Mouse (Mus musculus) embryonic fibroblast, embryonic 13.5 days (primary cell): ENCODE data around the gene Clp1. TPM values are rescaled to one million over a fixed set of nuclear protein-coding genes. Genes with fewer than 3 reads are reported as not detected.

Experiments
- H3K27ac ChIP-seq: 2 replicates; pipeline ENCODE4 v1.5.1; 2012; ENCODE audit warnings: low read length, control low read depth, inconsistent platforms; ENCODE audit not compliant: insufficient read depth
- H3K4me1 ChIP-seq: 2 replicates; pipeline ENCODE4 v1.6.1; 2011; ENCODE audit warnings: low read length; ENCODE audit not compliant: control insufficient read depth, insufficient read depth
- H3K4me3 ChIP-seq: 2 replicates; pipeline ENCODE4 v1.5.1; 2011; ENCODE audit warnings: mild to moderate bottlenecking, control low read depth, low read length; ENCODE audit not compliant: insufficient read depth
- CTCF ChIP-seq: IDR thresholded peaks from 2 replicates; pipeline ENCODE4 v1.5.1; 2011; ENCODE audit warnings: mild to moderate bottlenecking, control low read depth, low read length, moderate library complexity, borderline replicate concordance; ENCODE audit not compliant: insufficient read depth
- POLR2A ChIP-seq: IDR thresholded peaks from 2 replicates; pipeline ENCODE4 v1.6.1; 2011; ENCODE audit warnings: low read depth, mild to moderate bottlenecking, control low read depth, low read length, moderate library complexity
- polyA plus RNA-seq: library from polyadenylated mRNA; stranded (reverse); fragments of >200 nt; gene quantifications from 2 replicates; pipeline ENCODE4 v1.2.4, GENCODE M21; 2011; ENCODE audit warnings: low read depth; ENCODE audit not compliant: missing spikeins, insufficient read length

The Clp1 gene
- polyA plus RNA-seq, 1 experiment, result 10.4 TPM

DNA sequence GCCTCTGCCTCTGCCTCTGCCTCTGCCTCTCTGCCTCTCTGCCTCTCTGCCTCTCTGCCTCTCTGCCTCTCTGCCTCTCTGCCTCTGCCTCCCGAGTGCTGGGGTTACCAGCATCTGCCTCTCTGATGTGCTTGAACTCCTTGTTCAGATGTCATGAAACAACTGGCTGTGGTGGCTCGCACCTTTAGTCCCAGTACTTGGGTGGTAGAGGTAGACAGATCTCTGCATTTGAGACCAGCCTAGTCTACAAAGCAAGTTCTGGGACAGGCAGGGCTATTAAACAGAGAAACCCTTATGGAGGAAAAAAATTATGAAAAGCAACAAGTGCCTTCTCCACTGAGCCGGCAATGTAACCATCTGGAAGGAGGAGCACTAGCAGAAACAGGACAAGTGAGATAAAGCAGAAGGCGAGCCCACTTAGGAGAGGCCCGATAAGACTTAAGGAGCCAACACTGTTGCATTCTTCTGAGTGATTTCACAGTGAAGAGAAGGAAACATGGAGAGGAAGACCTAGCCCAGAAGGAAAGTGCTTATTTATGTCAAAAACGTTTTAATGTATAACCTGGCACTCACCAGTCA lies 44.5 kb downstream of the Clp1 start:
- Histone ChIP-seq H3K27ac (no peak overlapping the region), H3K4me3 (no peak overlapping the region), H3K4me1 (no peaks in the 10 kb centered on the region)
- TF ChIP-seq CTCF (no peak), POLR2A (no peak)

DNA sequence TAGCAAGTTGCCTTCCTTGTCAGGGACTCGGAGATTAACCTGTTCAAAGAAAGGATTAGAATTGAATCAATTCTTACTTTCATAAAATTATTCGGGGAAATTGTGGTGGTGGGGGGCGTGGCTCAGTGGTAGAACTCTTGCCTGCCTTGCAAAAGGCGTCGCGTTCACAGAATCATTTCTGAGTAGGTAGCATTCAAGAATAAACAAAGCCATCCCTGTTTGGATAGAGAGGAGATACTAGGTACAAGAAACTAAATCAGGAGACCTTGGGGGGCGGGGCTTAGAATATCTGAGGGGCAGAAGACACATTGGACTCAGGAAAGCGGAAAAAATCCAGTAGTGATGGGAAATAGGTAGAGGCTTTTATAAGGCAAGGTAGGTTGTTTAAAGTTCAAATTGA lies 48.1 kb downstream of the Clp1 start, which contains the start of gene Tmx2:
TSS of gene Tmx2 (minus strand) at position 125 of the 400 bp plus-strand sequence.
- Histone ChIP-seq H3K4me1 (peaks cover 5% of the 10 kb centered on the region; the same call in 1 of the 2 replicates), H3K27ac (no peak within 1 kb of the TSS), H3K4me3 (peak within 1 kb of the TSS; percentile 100)
- TF ChIP-seq POLR2A (no peak), CTCF (no peak)

DNA sequence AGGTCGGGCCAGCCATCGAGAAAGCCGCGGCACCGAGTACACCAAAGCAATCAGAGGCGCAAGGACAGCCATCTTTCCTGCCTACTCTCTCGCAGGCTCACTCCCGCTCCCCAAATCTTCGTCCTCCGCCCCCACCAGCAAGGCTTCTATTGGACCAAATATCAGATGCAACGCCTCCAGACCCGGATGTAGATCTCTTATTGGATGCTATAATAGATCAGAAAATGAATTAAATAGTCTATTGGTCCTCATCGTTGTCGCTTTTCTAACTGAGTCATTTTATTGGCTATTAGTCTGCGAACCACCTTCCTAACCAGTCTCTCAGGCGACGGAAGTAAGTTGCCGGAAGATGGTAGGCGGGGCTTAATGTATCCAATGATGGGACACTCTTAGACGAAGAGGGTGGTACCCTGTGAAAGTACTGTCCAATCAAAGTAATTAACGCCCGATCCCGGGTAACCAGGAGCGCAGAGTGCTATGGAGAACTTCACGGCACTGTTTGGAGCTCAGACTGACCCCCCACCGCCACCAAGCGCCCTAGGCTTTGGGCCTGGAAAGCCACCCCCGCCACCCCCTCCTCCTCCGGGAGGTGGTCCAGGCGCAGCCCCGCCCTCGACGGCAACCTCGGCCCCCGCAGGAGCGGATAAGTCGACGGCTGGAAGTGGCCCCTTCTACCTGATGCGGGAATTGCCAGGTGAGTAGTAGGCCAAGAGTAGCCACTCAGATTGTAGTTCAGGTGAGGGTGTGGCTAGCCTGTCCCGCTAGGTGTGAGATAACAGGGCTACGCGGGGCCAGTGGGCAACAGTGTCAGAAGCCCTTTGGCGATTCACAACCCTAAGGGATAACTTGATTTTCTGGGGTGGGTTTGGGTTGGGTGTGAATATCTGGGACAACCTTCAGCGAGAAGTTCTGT lies 48.9 kb downstream of the Clp1 start, which contains the start of the genes Gm28635 and Med19:
TSS of gene Gm28635 (minus strand) at position 74 of the 913 bp plus-strand sequence.
TSS of gene Med19 (plus strand) at position 435 of the 913 bp plus-strand sequence.
- H3K4me3 ChIP-seq, result peak within 1 kb of the TSS; percentile 100
- H3K4me1 ChIP-seq, result peaks cover 5% of the 10 kb centered on the region; the same call in 1 of the 2 replicates
- TF ChIP-seq POLR2A, result peak; percentile 64; the same call in 1 of the 2 replicates
- no peak for TF ChIP-seq CTCF
- H3K27ac ChIP-seq, result no peak within 1 kb of the TSS

DNA sequence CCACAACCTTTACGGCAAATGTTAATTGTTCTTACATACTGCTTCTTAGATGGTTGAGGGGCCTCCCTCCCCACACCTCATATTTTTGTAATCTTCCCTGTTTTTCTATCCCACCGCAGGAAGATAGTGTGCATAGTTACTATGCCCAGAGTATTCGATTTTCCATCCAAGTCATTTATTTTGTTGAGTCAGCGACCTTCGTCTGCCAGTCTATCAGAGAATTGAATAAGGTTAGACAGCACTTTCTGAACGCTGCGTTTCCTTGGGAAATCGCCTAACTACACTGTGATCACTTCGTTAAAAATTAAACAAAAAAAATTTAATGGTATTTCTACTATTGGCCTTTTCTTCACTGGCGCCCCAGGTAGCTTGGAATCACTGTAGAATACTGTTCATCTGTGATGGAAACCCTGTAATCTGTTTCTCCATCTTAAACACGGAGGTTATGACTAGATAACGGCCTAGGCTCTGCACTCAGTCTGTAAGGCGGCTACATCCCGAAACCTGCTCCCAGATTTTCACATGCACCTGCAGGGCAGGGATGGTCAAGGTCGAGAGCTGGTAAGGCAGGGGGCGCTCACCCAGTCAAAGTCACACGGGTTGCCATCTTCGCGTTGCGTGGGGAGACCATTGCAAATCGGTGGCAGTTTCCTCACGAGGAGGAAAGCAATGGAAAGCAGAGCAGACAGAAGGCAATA lies 49.7 kb downstream of the Clp1 start:
- peaks cover 5% of the 10 kb centered on the region; the same call in 1 of the 2 replicates for H3K4me1 ChIP-seq
- peak overlapping the region; percentile 81 for H3K4me3 ChIP-seq
- H3K27ac ChIP-seq, result no peak overlapping the region
- no peak for TF ChIP-seq POLR2A
- TF ChIP-seq CTCF, result peak; percentile 52; the same call in 1 of the 2 replicates

Other genes with a start within 250 kb of the Clp1 start
- gene Ctnnd1, start 76.6 kb downstream of the Clp1 start, polyA plus RNA-seq, result 231 and 306 TPM in 2 replicates
- gene Btbd18, start 68.3 kb downstream of the Clp1 start, polyA plus RNA-seq, result not detected in 2 replicates
- 106 and 122 TPM in 2 replicates for gene Selenoh, start 56.6 kb downstream of the Clp1 start, polyA plus RNA-seq
- not detected in 2 replicates for gene Gm28635, start 49.3 kb downstream of the Clp1 start, polyA plus RNA-seq
- 21.3 and 28.0 TPM in 2 replicates for gene Med19, start 48.9 kb downstream of the Clp1 start, polyA plus RNA-seq
- 53.3 and 71.2 TPM in 2 replicates for gene Tmx2, start 48.2 kb downstream of the Clp1 start, polyA plus RNA-seq
- 76.6 and 78.8 TPM in 2 replicates for gene Zdhhc5, start 12.2 kb downstream of the Clp1 start, polyA plus RNA-seq
- 1.3 and 4.6 TPM in 2 replicates for gene Ypel4, start 6.7 kb upstream of the Clp1 start, polyA plus RNA-seq
- 2.7 and 4.9 TPM in 2 replicates for gene Gm19426, start 16.3 kb upstream of the Clp1 start, polyA plus RNA-seq
- 27.3 and 40.2 TPM in 2 replicates for gene Serping1, start 48.1 kb upstream of the Clp1 start, polyA plus RNA-seq
- gene Ube2l6, start 71.5 kb upstream of the Clp1 start, polyA plus RNA-seq, result 17.1 and 17.6 TPM in 2 replicates
- gene Smtnl1, start 95.3 kb upstream of the Clp1 start, polyA plus RNA-seq, result not detected in 2 replicates
- 25.3 and 31.1 TPM in 2 replicates for gene Timm10, start 99.6 kb upstream of the Clp1 start, polyA plus RNA-seq
- 6.6 and 8.7 TPM in 2 replicates for gene Slc43a1, start 111.5 kb upstream of the Clp1 start, polyA plus RNA-seq
- 1.2 and 1.3 TPM in 2 replicates for gene Rtn4rl2, start 159.4 kb upstream of the Clp1 start, polyA plus RNA-seq
- 25.5 and 26.0 TPM in 2 replicates for gene Slc43a3, start 209.2 kb upstream of the Clp1 start, polyA plus RNA-seq